Mouse (Mus musculus) heart, embryonic 14.5 days (tissue): ENCODE measurements around the gene Arl15. TPM values are rescaled to one million over a fixed set of nuclear protein-coding genes. Genes with fewer than 3 reads are reported as not detected.

ENCODE experiments used
- ATAC-seq: fragments of 200-750 bp; cut with Nextera tagmentation; 2 replicates; pipeline ENCODE4 v1.8.0; 2017; ENCODE audit warnings: low read depth, moderate TSS enrichment; ENCODE audit not compliant: insufficient number of reproducible peaks, insufficient read depth, low FRiP score
- H3K27ac ChIP-seq, 2 experiments: fragments of 200-500 bp in 1 of 2; fragments of 300-500 bp in 1 of 2; sonication (generic) in 1 of 2; replicated peaks in 1 of 2; 2 replicates each; pipeline ENCODE4 v1.5.1; 2012 to 2014; ENCODE audit warnings: low read depth in 2 of 2, low read length in 2 of 2, control low read depth in 1 of 2, mild to moderate bottlenecking in 1 of 2, mixed read lengths in 1 of 2; ENCODE audit not compliant: control insufficient read depth in 1 of 2, insufficient read depth in 1 of 2
- H3K27me3 ChIP-seq: fragments of 300-500 bp; sonication (generic); 2 replicates; pipeline ENCODE4 v1.6.1; 2014; ENCODE audit warnings: mild to moderate bottlenecking, low read length, control low read depth; ENCODE audit not compliant: control insufficient read depth, insufficient read depth
- H3K36me3 ChIP-seq: fragments of 300-500 bp; sonication (generic); 2 replicates; pipeline ENCODE4 v1.6.1; 2014; ENCODE audit warnings: mild to moderate bottlenecking, control low read depth, low read length, mixed read lengths; ENCODE audit not compliant: control insufficient read depth, insufficient read depth
- H3K4me1 ChIP-seq, 2 experiments: fragments of 200-500 bp in 1 of 2; fragments of 300-500 bp in 1 of 2; sonication (generic) in 1 of 2; 2 replicates each; pipeline ENCODE4 v1.6.1; 2012 to 2014; ENCODE audit warnings: low read length in 2 of 2, control low read depth in 1 of 2, mixed read lengths in 1 of 2; ENCODE audit not compliant: control insufficient read depth in 2 of 2, insufficient read depth in 2 of 2
- H3K4me2 ChIP-seq: fragments of 300-500 bp; sonication (generic); 2 replicates; pipeline ENCODE4 v1.6.1; 2014; ENCODE audit warnings: mild to moderate bottlenecking, low read length
- H3K4me3 ChIP-seq, 2 experiments: fragments of 200-500 bp in 1 of 2; fragments of 300-500 bp in 1 of 2; sonication (generic) in 1 of 2; 2 replicates each; pipeline ENCODE4 v1.5.1; 2012 to 2014; ENCODE audit warnings: low read length in 2 of 2, mild to moderate bottlenecking in 2 of 2, control low read depth in 1 of 2, low read depth in 1 of 2, moderate library complexity in 1 of 2; ENCODE audit not compliant: control insufficient read depth in 1 of 2, insufficient read depth in 1 of 2
- H3K9ac ChIP-seq: fragments of 300-500 bp; sonication (generic); 2 replicates; pipeline ENCODE4 v1.6.1; 2014; ENCODE audit warnings: mild to moderate bottlenecking, low read length
- H3K9me3 ChIP-seq: fragments of 300-500 bp; sonication (generic); 2 replicates; pipeline ENCODE4 v1.6.1; 2016; ENCODE audit warnings: low read length, control low read depth; ENCODE audit not compliant: control insufficient read depth
- WGBS: fragments of 180-500 bp; shearing (Covaris S2); extraction: QIAGEN DNeasy Blood & Tissue Kit; methylation state at CpG from one replicate; pipeline ENCODE4 v1.1.7; 2014; 5-methylcytosine and 5-hydroxymethylcytosine counted together
- polyA plus RNA-seq: library from polyadenylated mRNA; unstranded; fragments of >200 nt; fragmentation: Nextera tagmentation; extraction: Ambion mirVana; gene quantifications from 2 replicates; pipeline ENCODE4 v1.2.1, GENCODE M21; 2014

Arl15 gene
- polyA plus RNA-seq, 1 experiment from 2014 or later = 8.3 TPM

DNA sequence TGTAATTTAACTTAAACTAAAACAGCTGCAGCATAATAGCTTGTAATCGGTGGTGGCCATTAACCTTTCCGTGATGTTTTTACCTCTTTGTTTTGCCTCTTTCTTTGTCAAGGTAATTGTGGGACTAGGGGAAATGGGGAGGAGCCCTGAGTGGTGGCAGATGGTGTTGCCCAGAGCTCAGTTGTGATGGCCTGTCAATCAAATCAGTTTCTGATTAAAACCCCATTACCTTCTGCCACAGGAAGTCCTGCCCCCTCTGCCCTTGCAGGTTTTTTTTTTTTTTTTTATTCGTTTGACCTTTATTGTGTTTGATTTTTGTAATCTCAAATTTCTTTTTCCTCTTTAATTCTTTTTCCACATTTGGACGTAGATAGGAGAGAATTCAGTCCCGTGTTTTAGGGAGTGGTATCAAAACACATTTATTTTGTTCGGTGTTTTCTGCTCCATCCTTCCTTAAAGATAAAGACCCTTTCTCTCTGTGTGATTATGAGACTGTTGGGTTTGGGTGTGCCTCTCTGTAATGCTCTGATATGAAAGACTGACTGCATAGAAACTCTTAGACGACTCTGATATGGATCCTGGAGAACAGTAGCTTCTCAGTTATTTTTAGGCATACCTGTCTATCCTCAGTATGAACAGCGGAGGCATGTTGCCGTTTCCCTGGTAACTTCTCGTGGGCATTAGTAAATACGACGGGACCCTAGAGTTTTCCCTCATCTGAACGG, 64.5 kb downstream of the Arl15 start:
- Histone ChIP-seq H3K9ac (no peak overlapping the region), H3K4me2 (0 out of 2 replicates have a peak overlapping the region, but pooled peaks have one; percentile 29), H3K4me1 (peaks cover 11 to 36% of the 10 kb centered on the region in 2 experiments), H3K4me3 (no peak overlapping the region), H3K27me3 (no peaks in the 10 kb centered on the region), H3K9me3 (no peaks in the 10 kb centered on the region), H3K36me3 (no peaks in the 10 kb centered on the region), H3K27ac (0 out of 4 replicates have a peak overlapping the region, but pooled peaks of 1 of the 2 experiments have one; percentile 2)
- WGBS = 25% methylated on average over 13 of the region's 13 CpGs
- ATAC-seq = no peak

- Histone ChIP-seq H3K9me3 (no peaks in the 10 kb centered on the region), H3K27me3 (no peaks in the 10 kb centered on the region), H3K9ac (no peak overlapping the region), H3K27ac (0 out of 4 replicates have a peak overlapping the region, but pooled peaks of 1 of the 2 experiments have one; percentile 2), H3K36me3 (no peaks in the 10 kb centered on the region), H3K4me2 (0 out of 2 replicates have a peak overlapping the region, but pooled peaks have one; percentile 29), H3K4me1 (peaks cover 11 to 40% of the 10 kb centered on the region in 2 experiments), H3K4me3 (no peak overlapping the region)
- ATAC-seq = no peak
- 82% methylated on average over 11 of the region's 11 CpGs for WGBS
Observed at GRCm38 (mm10) chr13:113859392-113859776, 65.1 kb downstream of the Arl15 start.

GRCm38 (mm10) chr13:113860816-113861215, 66.5 kb downstream of the Arl15 start:
- no peak overlapping the region for H3K27ac ChIP-seq
- H3K9ac ChIP-seq = no peak overlapping the region
- H3K4me1 ChIP-seq = peaks cover 6 to 31% of the 10 kb centered on the region in 2 experiments
- H3K27me3 ChIP-seq = no peaks in the 10 kb centered on the region
- H3K36me3 ChIP-seq = no peaks in the 10 kb centered on the region
- ATAC-seq = no peak
- no peaks in the 10 kb centered on the region for H3K9me3 ChIP-seq
- 91% methylated on average over 4 of the region's 4 CpGs for WGBS
- H3K4me2 ChIP-seq = no peak overlapping the region
- no peak overlapping the region for H3K4me3 ChIP-seq

GRCm38 (mm10) chr13:113861231-113861630, 66.9 kb downstream of the Arl15 start:
- no peak overlapping the region for H3K9ac ChIP-seq
- H3K4me2 ChIP-seq = no peak overlapping the region
- no peak overlapping the region for H3K27ac ChIP-seq
- WGBS = 66% methylated on average over 9 of the region's 9 CpGs
- H3K36me3 ChIP-seq = no peaks in the 10 kb centered on the region
- ATAC-seq = no peak
- H3K9me3 ChIP-seq = no peaks in the 10 kb centered on the region
- H3K4me1 ChIP-seq = peaks cover 6 to 30% of the 10 kb centered on the region in 2 experiments
- no peak overlapping the region for H3K4me3 ChIP-seq
- no peaks in the 10 kb centered on the region for H3K27me3 ChIP-seq

GRCm38 (mm10) chr13:113862951-113863350, 68.6 kb downstream of the Arl15 start:
- no peaks in the 10 kb centered on the region for H3K36me3 ChIP-seq
- H3K9ac ChIP-seq = no peak overlapping the region
- no peaks in the 10 kb centered on the region for H3K9me3 ChIP-seq
- no peaks in the 10 kb centered on the region for H3K27me3 ChIP-seq
- no peak overlapping the region for H3K27ac ChIP-seq
- no peak overlapping the region for H3K4me3 ChIP-seq
- no peak for ATAC-seq
- H3K4me2 ChIP-seq = no peak overlapping the region
- 82% methylated on average over 10 of the region's 10 CpGs for WGBS
- peaks cover 6 to 30% of the 10 kb centered on the region in 2 experiments for H3K4me1 ChIP-seq

- H3K9me3 ChIP-seq = no peaks in the 10 kb centered on the region
- H3K4me2 ChIP-seq = no peak overlapping the region
- peaks cover 5 to 28% of the 10 kb centered on the region in 2 experiments for H3K4me1 ChIP-seq
- 55% methylated on average over 10 of the region's 10 CpGs for WGBS
- ATAC-seq = no peak
- H3K9ac ChIP-seq = no peak overlapping the region
- no peaks in the 10 kb centered on the region for H3K36me3 ChIP-seq
- H3K4me3 ChIP-seq = no peak overlapping the region
- no peaks in the 10 kb centered on the region for H3K27me3 ChIP-seq
- H3K27ac ChIP-seq = no peak overlapping the region
Observed at GRCm38 (mm10) chr13:113863688-113864087, 69.4 kb downstream of the Arl15 start.

GRCm38 (mm10) chr13:113864278-113864677, 70.0 kb downstream of the Arl15 start:
- H3K27me3 ChIP-seq = no peaks in the 10 kb centered on the region
- peaks cover 4 to 23% of the 10 kb centered on the region in 2 experiments for H3K4me1 ChIP-seq
- no peak overlapping the region for H3K4me2 ChIP-seq
- H3K36me3 ChIP-seq = no peaks in the 10 kb centered on the region
- no peak for ATAC-seq
- WGBS = 57% methylated on average over 7 of the region's 7 CpGs
- H3K27ac ChIP-seq = no peak overlapping the region
- H3K9ac ChIP-seq = no peak overlapping the region
- no peaks in the 10 kb centered on the region for H3K9me3 ChIP-seq
- H3K4me3 ChIP-seq = no peak overlapping the region
